Mouse (Mus musculus) E14TG2a.4 (cell line): Measurements from ENCODE around the gene Map3k15.

Experiments
- CTCF ChIP-seq: conservative IDR thresholded peaks from 2 replicates; pipeline ENCODE4 v1.5.1; 2014; ENCODE audit warnings: low read length
- POU5F1 ChIP-seq: IDR thresholded peaks from 2 replicates; pipeline ENCODE4 v1.6.1; 2014; ENCODE audit warnings: low read length, borderline replicate concordance

DNA sequence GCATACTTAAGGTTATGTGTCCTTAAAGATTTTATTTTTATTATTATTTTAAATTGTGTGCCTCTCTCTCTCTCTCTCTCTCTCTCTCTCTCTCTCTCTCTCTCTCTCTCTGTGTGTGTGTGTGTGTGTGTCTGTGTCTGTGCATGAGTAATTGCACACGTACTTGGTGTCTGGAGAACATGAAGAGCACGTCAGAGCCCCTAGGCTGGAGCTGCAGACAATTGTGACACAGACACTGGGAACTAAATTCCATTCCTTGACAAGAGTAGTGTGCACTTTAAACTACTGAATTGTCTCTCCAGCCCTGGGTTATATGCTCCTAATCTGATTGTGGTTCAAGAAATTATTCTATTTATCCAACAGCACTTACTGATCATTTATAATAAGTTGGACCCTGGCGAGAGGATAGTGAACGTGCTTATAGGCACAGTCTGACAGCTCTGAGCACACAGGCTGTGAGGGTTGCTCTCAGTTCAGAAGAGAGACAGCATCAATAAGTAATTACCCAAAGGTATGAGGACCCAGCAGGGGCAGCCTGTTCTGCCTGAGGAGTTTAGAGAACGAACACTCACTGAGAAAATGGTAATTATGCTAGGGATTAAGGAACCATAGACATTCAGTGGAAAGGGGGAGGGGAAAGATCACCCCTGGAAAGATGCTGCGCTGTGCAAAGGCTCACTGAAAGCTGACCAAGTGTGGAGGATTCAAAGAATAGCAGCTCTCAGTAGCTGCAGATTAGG is 178.2 kb downstream of the Map3k15 start:
- TF ChIP-seq CTCF (no peak), POU5F1 (no peak)
